Mouse (Mus musculus) frontal cortex, postnatal 36 days (tissue): Measurements from ENCODE around the gene Uqcrh.

Source experiments
- DNase-seq, 2 experiments: peaks; one replicate each; pipeline ENCODE4 v3.0.0; 2022; ENCODE audit warnings: low spot score in 2 of 2

Gene Uqcrh

DNA sequence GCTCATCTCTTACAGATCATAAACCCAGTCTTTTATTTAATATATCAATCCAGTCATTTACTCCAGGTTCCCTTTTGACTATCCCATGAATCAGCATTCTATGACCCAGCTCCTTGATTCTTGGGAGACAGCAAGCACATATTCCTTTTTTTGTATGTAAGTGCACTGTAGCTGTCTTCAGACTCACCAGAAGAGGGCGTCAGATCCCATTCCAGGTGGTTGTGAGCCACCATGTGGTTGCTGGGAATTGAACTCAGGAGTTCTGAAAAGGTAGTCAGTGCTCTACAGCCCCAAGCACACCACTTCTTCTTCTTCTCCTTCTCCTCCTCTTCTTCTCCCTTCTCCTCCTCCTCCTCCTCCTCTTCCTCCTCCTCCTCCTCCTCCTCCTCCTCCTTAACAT, 17.3 kb downstream of the Uqcrh start:
- no peak for DNase-seq

DNA sequence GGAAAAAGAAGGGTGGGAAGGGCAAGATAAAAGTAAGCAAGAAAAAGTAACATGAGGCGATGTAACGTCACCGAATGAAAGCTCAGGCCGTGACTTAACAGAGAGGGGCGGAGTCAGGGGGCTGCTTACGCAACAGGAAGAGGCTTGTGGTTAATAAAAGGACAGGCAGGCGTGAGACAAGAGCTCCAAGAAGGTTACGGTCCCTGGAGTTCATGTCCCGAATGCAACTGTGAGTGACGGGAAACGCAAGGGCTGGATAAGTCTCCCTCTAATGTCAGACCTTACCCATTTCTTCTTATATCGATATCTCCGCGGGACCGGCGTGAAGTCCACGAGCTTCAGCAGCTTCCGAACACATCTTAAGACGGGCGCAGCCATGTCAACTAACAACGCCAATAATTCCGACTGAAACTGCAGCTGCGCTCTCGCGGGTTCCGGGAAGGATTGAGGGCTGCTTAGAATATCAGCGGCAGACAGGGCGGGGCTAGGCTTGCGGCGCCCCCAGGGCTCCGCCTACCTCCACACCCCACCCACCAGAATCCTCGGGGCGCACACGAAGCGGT, 21.4 kb downstream of the Uqcrh start, which contains the start of gene Nsun4:
TSS of gene Nsun4 (minus strand) at position 478 of the 563 bp plus-strand sequence.
- peak; percentile 91 to 93 for DNase-seq

DNA sequence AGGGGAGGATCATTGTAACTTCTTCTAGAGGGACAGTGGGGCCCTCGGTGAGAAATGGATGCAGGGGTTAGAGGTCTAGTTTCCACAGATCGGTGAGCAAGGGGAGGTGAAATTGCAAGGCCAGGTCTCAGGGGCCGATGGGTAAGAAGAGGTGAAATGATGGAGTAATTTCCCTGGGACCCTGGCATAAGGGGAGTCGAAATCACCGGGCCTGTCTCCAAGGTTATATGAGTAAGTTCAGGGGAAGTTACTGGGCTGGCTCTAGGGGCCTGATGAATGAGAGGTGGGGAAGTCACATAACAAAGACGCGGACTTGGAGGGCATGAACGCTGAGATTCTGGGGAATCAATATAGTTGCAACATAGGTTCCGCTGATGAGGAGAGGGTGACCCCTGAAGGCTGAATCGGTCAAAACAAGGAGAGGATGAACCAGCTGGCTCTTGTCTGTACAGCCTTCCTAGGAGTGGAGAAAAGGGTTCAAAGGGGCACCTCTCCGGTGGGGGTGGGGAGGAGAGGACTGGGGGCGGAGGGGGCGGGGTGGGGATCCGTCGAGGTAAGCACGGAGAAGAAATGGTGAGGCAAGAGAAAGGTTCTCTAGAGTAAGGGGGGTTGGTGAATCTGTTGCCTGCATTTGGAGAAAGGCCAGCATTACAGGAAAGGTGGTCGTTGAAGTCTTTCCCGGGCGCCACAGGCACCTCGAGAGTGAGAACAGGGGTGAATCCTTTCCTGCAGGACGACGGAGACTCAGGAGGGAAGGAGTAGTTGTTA, 22.2 kb downstream of the Uqcrh start:
- no peak for DNase-seq

DNA sequence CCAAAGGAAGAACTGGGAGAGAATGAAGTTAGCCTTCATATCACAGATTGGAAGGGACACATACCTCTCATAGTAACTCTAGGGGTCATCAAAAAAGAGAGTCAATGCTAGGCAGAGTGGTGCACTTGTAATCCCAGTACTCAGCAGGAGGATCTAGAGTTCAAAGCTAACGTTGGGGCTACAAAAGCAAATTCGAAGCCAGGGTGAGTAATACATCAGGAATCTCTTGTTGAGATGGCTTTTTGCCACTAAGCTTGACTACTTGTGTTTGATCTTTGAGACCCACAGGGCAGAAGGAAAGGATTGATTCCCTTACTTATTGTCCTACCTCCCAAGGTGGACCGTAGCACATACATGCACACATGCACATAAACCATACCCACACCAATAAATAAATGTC, 25.7 kb downstream of the Uqcrh start:
- no peak for DNase-seq

DNA sequence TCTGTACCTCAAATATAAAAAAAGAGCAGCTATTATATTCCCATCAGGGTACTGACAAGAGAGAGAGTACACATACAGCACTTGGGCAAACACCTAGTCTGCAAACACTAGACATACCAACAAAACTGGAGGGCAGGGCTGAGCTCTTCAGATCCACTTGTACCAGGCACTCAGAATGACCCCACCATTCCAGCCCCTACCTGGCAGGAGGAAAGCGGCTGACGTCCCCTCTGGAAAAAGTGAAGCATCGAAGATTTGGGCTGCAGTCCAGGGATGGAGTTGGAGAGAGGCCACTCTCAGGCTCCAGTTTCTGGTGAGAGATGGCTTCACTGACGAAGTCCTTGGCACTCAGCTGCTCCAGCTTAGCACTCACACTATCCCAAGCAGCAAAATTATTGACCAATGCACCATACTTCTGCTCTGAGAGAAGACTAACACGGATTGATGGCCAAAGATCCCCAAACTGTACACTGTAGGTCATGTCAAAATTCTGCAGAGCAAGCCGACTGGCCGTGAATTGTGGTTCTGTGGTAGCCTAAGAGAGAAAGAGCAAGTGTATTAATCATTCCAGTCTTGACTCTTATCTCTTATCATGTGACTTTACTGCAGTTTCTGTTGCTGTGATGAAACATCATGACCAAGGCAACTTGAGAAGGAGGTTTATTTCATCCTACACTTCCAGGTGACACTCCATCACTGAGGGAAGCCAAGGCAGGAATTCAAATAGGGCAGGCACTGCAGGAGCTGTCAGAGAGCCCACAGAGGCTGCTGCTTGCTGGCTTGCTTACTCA, 26.5 kb downstream of the Uqcrh start:
- DNase-seq, result no peak

DNA sequence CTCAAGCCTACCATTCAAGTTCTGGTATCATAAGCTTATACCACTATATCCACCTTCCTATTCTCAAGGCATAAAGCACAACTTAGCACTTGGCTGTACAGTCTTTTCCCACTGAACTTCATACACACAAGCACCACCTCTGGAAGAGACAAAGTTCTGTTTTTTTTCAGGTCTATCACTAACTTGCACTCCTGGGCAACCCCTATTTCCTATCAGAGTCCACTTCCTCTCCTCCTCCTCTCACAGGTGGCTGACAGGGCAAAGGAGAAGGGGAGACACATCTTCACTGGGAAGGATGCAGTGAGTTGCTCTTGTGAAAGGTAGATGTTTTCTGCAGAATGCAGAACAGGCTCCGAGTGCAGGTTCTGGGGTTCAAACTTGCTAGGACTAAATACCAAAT, 27.2 kb downstream of the Uqcrh start:
- DNase-seq, result no peak

DNA sequence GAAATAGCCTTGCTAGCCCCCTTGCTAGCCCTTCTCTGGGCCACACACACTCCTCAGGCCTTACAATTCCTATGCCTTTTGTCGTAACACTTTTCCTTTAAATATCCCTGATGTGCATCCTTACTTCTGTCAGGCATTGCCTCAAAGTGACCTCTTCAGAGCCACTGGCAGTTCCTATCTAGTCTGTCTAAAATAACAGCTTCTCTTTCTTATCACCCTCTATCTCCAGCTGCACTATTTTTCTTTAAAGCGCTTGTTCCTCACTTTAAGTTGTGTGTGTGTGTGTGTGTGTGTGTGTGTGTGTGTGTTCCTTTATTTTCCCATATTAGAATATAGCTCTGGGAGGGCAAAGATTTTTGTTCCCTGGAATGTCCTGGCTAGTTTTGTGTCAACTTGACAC, 28.3 kb downstream of the Uqcrh start:
- no peak for DNase-seq

DNA sequence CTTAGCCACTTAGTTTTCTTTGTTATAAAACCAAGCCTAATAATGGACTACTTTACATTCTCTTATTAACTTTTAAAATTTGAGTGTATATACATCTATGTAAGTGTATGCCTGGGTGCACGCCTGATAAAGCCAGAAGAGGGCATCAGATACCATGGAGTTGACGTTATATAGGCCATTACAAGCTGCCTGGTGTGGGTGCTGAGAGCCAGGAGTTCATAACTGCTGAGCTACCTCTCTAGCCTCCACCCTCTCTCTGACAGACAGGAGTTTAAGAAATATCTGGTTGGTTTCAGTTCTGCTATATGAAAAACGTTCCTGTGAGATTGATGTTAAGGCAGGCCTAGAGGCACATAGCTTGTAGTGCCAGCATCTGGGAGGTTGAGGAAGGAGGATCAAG, 32.7 kb downstream of the Uqcrh start:
- no peak for DNase-seq

DNA sequence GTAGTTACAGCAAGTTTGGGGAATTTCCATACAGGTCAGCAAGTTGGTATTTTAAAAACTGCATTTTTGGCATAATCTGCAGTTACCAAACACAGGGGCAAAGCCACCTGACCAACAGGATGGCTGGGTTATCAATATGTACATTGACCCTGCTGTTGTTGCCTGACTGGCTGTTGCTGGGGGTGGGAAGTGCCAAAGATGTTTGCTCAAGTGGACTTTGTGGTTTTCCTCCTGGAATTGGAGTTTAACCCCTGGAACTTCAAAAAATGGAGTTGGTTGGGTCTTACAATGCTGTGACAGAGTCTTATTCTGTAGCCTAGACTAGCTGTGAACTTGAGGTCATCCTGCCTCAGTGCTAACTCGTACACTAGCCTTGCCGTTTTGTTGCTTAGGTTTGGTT, 34.4 kb downstream of the Uqcrh start:
- no peak for DNase-seq

DNA sequence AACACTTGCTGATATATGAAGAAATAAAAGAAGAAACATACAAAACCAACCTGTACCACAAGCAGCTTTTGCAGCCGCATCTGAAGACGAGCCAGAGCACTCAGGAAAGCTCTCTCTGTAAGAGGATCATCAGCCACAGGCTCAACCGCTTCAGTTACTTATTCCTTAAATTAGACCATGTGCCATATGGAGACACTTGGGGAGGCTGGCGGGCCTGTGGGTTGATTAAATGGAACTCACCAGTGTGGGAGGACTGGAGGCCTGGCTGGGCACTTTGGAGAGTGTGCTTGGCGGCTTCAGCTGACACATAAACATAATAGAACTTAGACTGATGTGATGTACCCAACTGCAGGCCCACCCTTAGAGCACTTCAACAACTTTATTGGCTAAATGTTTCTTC, 41.5 kb downstream of the Uqcrh start:
- DNase-seq, result peak; percentile 39 to 77

DNA sequence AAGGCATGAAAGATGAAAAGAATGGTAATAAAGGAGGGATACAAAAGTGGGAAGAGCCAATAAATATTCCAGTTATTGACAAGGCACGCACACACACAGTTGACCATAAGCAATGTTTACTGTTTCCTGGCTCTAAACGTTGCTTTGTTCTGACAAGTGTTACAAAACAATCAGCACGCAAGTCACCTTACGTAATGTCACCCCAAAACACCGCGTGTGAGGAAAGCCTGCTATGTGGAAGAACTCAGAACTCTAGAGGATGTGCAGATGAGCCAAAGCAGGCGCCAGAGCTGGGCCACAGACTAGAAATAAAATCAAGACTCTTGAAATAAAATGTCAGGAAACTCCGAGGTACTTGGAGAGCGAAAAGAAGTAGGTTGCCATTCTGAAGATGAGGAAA, 42.0 kb downstream of the Uqcrh start:
- DNase-seq, result no peak

DNA sequence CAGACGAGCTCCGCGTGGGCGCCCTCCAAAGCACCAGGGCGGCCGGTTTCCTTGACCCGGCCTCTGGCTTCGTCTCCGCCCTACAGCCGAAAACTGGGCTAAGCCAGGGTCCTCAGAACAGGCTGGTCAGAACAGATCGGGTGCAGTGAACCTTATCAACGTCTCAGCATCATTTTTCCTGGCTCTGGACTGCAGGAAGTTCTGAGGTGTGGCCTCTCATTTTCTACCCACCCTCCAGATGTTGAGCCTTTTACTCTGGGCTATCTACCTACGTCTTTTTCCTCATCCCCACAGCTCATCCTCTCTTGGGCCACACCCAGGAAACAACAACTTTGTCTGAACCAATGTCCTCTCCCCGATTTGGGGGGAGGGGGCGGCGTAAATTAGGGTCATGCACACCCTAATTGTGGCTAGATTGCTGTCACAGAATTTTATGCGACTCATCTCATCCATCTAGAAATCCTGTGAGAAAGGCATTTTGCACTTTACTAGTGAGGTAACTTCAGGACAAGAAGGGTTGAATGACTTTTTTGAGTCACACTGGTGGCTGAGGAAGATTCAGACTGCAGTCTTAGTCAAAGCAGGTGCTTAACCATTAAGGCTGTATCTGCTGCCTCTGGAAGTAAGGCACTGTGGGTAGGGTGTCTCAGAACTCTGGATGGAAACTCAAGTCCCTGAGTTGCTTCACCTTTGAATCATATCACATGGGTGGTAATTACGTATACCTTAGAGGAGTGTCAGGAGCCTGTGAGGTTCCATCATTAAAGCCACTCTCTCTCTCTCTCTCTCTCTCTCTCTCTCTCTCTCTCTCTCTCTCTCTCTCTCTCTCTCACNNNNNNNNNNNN, 56.7 kb downstream of the Uqcrh start, which contains the start of gene Faah:
TSS of gene Faah (minus strand) at position 25 of the 845 bp plus-strand sequence.
- no peak for DNase-seq

DNA sequence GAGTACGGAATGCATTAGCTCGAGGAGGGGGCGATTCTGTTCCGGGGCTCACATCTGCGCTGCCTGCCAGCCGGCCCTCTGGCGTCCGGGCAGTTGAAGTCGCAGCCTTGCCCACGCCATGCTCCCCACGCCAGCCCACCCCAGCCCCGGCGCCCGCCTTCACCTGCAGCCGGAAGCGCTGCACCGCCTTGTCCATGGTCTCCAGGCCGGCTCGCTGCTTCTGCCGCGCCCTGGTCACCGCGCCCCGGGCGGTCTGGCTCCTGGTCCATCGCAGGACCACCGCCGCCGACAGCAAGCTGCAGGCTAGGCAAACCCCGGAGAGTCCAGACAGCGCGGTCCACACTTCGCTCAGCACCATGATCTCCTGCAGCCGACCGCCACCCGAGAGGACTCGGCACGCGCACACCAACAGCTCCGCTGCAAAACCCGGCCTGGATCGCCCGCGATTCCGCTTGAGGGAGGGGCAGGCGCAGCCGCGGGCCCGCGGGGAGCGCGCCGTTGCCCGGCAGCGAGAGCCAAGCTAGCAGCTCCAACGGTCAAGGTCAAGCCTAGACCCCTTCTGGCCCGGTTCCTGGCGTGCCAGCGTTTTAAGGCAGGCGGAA, 57.5 kb downstream of the Uqcrh start:
- DNase-seq, result peak; percentile 76 to 81
